Mouse (Mus musculus): ENCODE measurements around the gene March4. TPM values are rescaled to one million over a fixed set of nuclear protein-coding genes. Genes with fewer than 3 reads are reported as not detected.

The March4 gene
- polyA plus RNA-seq, 2 experiments = not detected

GRCm38 (mm10) chr1:72556471-72556870 lies 19.7 kb upstream of the March4 start:
- ATAC-seq (ENCODE audit: insufficient read depth) = no peak
- Histone ChIP-seq H3K4me3 (ENCODE audit: insufficient read depth in 1 of 2, low read depth in 2 of 2, low read length in 2 of 2) (no peak overlapping the region), H3K4me1 (replicated peaks; ENCODE audit: control insufficient read depth in 2 of 2, insufficient read depth in 2 of 2, low read length in 1 of 2) (no peaks in the 10 kb centered on the region), H3K9me3 (ENCODE audit: control insufficient read depth, low read length) (no peaks in the 10 kb centered on the region), H3K9ac (replicated peaks) (no peak overlapping the region), H3K36me3 (replicated peaks; ENCODE audit: control insufficient read depth, insufficient read depth, low read depth) (no peaks in the 10 kb centered on the region), H3K4me2 (ENCODE audit: low read depth) (no peak overlapping the region), H3K27me3 (ENCODE audit: control insufficient read depth, insufficient read depth, low read length) (no peaks in the 10 kb centered on the region), H3K27ac (no peak overlapping the region)
- WGBS (ENCODE audit: insufficient replicate concordance) = 45% methylated on average over 3 of the region's 3 CpGs
- no peak for DNase-seq (ENCODE audit: low read depth in 3 of 3, low spot score in 3 of 3)
- TF ChIP-seq CTCF (IDR thresholded peaks at IDR 0.05; ENCODE audit: low read depth) (no peak), EP300 (IDR thresholded peaks at IDR 0.05; ENCODE audit: low read depth) (no peak)

DNA sequence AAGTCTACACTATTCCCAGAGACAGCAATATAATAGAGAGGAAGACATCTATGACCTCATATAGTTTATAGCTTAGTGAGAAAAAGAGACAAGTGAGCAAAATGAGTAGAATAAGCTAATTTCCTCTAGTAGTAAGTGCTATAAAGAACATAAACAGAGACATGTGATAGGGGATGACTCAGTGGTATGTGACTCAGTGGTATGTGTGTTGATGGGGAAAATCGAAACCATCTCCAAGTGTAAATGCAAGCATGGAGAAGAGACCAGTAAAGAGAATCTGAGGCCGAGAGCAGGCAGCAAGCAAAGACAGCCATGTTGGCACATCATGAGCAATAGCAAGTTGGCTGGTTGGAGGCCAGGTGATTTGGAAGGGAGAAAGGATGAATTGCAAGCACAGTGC lies 13.6 kb upstream of the March4 start:
- TF ChIP-seq CTCF (IDR thresholded peaks at IDR 0.05; ENCODE audit: low read depth) (no peak), EP300 (IDR thresholded peaks at IDR 0.05; ENCODE audit: low read depth) (no peak)
- 47% methylated on average over 2 of the region's 2 CpGs for WGBS (ENCODE audit: insufficient replicate concordance)
- H3K9ac ChIP-seq (replicated peaks) = no peak overlapping the region

GRCm38 (mm10) chr1:72538266-72538665 lies 1.5 kb upstream of the March4 start:
- H3K4me3 ChIP-seq (ENCODE audit: insufficient read depth in 1 of 2, low read depth in 2 of 2, low read length in 2 of 2) = no peak overlapping the region
- no peaks in the 10 kb centered on the region for H3K9me3 ChIP-seq (ENCODE audit: control insufficient read depth, low read length)
- TF ChIP-seq CTCF (IDR thresholded peaks at IDR 0.05; ENCODE audit: low read depth) = no peak
- no peak for TF ChIP-seq EP300 (IDR thresholded peaks at IDR 0.05; ENCODE audit: low read depth)
- DNase-seq (ENCODE audit: low read depth in 3 of 3, low spot score in 3 of 3) (no peak), ATAC-seq (ENCODE audit: insufficient read depth) (no peak)
- H3K27ac ChIP-seq = no peak overlapping the region
- WGBS (ENCODE audit: insufficient replicate concordance) = 68% methylated on average over 5 of the region's 5 CpGs
- peaks cover 13% of the 10 kb centered on the region for H3K27me3 ChIP-seq (ENCODE audit: control insufficient read depth, insufficient read depth, low read length)
- H3K9ac ChIP-seq (replicated peaks) = no peak overlapping the region
- H3K4me1 ChIP-seq (replicated peaks; ENCODE audit: control insufficient read depth in 2 of 2, insufficient read depth in 2 of 2, low read length in 1 of 2) = no peaks in the 10 kb centered on the region
- no peak overlapping the region for H3K4me2 ChIP-seq (ENCODE audit: low read depth)
- no peaks in the 10 kb centered on the region for H3K36me3 ChIP-seq (replicated peaks; ENCODE audit: control insufficient read depth, insufficient read depth, low read depth)

More for the DNA sequence above, 13.6 kb upstream of the March4 start:
- Histone ChIP-seq H3K4me3 (ENCODE audit: insufficient read depth in 1 of 2, low read depth in 2 of 2, low read length in 2 of 2) (no peak overlapping the region), H3K9me3 (ENCODE audit: control insufficient read depth, low read length) (no peaks in the 10 kb centered on the region), H3K4me1 (replicated peaks; ENCODE audit: control insufficient read depth in 2 of 2, insufficient read depth in 2 of 2, low read length in 1 of 2) (no peaks in the 10 kb centered on the region), H3K4me2 (ENCODE audit: low read depth) (no peak overlapping the region), H3K27ac (no peak overlapping the region), H3K36me3 (replicated peaks; ENCODE audit: control insufficient read depth, insufficient read depth, low read depth) (no peaks in the 10 kb centered on the region), H3K27me3 (ENCODE audit: control insufficient read depth, insufficient read depth, low read length) (no peaks in the 10 kb centered on the region)
- ATAC-seq (ENCODE audit: insufficient read depth) (no peak), DNase-seq (ENCODE audit: low read depth in 3 of 3, low spot score in 3 of 3) (no peak)

GRCm38 (mm10) chr1:72535725-72536571 lies 782 bp downstream of the March4 start:
- H3K4me3 ChIP-seq (ENCODE audit: insufficient read depth in 1 of 2, low read depth in 2 of 2, low read length in 2 of 2) = no peak overlapping the region
- DNase-seq (ENCODE audit: low read depth in 3 of 3, low spot score in 3 of 3) = no peak
- no peak for ATAC-seq (ENCODE audit: insufficient read depth)
- H3K36me3 ChIP-seq (replicated peaks; ENCODE audit: control insufficient read depth, insufficient read depth, low read depth) = no peaks in the 10 kb centered on the region
- H3K9me3 ChIP-seq (ENCODE audit: control insufficient read depth, low read length) = no peaks in the 10 kb centered on the region
- 3% methylated on average over 35 of the region's 36 CpGs for WGBS (ENCODE audit: insufficient replicate concordance)
- H3K9ac ChIP-seq (replicated peaks) = no peak overlapping the region
- H3K27ac ChIP-seq = no peak overlapping the region
- H3K4me2 ChIP-seq (ENCODE audit: low read depth) = no peak overlapping the region
- H3K4me1 ChIP-seq (replicated peaks; ENCODE audit: control insufficient read depth in 2 of 2, insufficient read depth in 2 of 2, low read length in 1 of 2) = no peaks in the 10 kb centered on the region
- TF ChIP-seq EP300 (IDR thresholded peaks at IDR 0.05; ENCODE audit: low read depth) (no peak), CTCF (IDR thresholded peaks at IDR 0.05; ENCODE audit: low read depth) (no peak)
- peaks cover 13% of the 10 kb centered on the region for H3K27me3 ChIP-seq (ENCODE audit: control insufficient read depth, insufficient read depth, low read length)

GRCm38 (mm10) chr1:72533439-72533838 lies 3.3 kb downstream of the March4 start:
- Histone ChIP-seq H3K27me3 (ENCODE audit: control insufficient read depth, insufficient read depth, low read length) (peaks cover 13% of the 10 kb centered on the region), H3K4me2 (ENCODE audit: low read depth) (no peak overlapping the region), H3K9me3 (ENCODE audit: control insufficient read depth, low read length) (no peaks in the 10 kb centered on the region), H3K4me1 (replicated peaks; ENCODE audit: control insufficient read depth in 2 of 2, insufficient read depth in 2 of 2, low read length in 1 of 2) (no peaks in the 10 kb centered on the region), H3K36me3 (replicated peaks; ENCODE audit: control insufficient read depth, insufficient read depth, low read depth) (no peaks in the 10 kb centered on the region), H3K27ac (no peak overlapping the region), H3K9ac (replicated peaks) (no peak overlapping the region), H3K4me3 (ENCODE audit: insufficient read depth in 1 of 2, low read depth in 2 of 2, low read length in 2 of 2) (no peak overlapping the region)
- DNase-seq (ENCODE audit: low read depth in 3 of 3, low spot score in 3 of 3) (no peak), ATAC-seq (ENCODE audit: insufficient read depth) (no peak)
- TF ChIP-seq CTCF (IDR thresholded peaks at IDR 0.05; ENCODE audit: low read depth) (no peak), EP300 (IDR thresholded peaks at IDR 0.05; ENCODE audit: low read depth) (no peak)
